In genomic region chr7:27506765-27507370, GRCm38 (mm10) we compare ENCODE assay signal across 9 mouse cellular contexts. TPM values are rescaled to one million over a fixed set of nuclear protein-coding genes. Genes with fewer than 3 reads are reported as not detected.
DNase-seq lines count a peak whose midpoint lies in the region; ATAC-seq and TF ChIP-seq lines count a peak whose summit lies in the region.
"Had no signal": no experiment of that assay in that cellular context is flagged by ENCODE, and none has a peak within 500 bp of the region (broad histone marks: within the 10 kb centered on the region; RNA-seq: fewer than 3 reads in every experiment).

No protein-coding gene starts in this region.

- H3K36me3 ChIP-seq in heart, adult 2 months (ENCODE audit: control insufficient read depth, insufficient read depth, low read length) = no peaks in the 10 kb centered on the region
- no peaks in the 10 kb centered on the region for H3K36me3 ChIP-seq in intestine, embryonic 14.5 days (ENCODE audit: control insufficient read depth, insufficient read depth, low read length)
- H3K36me3 ChIP-seq in midbrain, embryonic 15.5 days (replicated peaks) = no peaks in the 10 kb centered on the region

- H3K27me3 ChIP-seq in heart, adult 2 months (ENCODE audit: control insufficient read depth, insufficient read depth, low read length) = no peaks in the 10 kb centered on the region
- no peaks in the 10 kb centered on the region for H3K27me3 ChIP-seq in intestine, embryonic 14.5 days (replicated peaks; ENCODE audit: control insufficient read depth, insufficient read depth, low read length)
- no peaks in the 10 kb centered on the region for H3K27me3 ChIP-seq in midbrain, embryonic 15.5 days (replicated peaks)

- intact Hi-C loops in heart, adult 2 months (cut with DNase I) = loop anchor here (5.0 kb wide), 1 partner anchor 85 kb away; the partner anchor contains the start of gene Akt2
- intact Hi-C loops in heart, postnatal 36 days (cut with DNase I) = loop anchor here (2.0 to 5.0 kb wide), 2 partner anchors 14 to 170 kb away; partner anchors contain the start of gene Ltbp4

- H3K9me3 ChIP-seq in intestine, embryonic 14.5 days (ENCODE audit: control insufficient read depth, low read length) = no peaks in the 10 kb centered on the region
- H3K9me3 ChIP-seq in midbrain, embryonic 15.5 days = no peaks in the 10 kb centered on the region

- no peak overlapping the region for H3K9ac ChIP-seq in heart, adult 2 months (ENCODE audit: low read depth, low read length)
- peak overlapping the region; percentile 75 for H3K9ac ChIP-seq in intestine, embryonic 14.5 days (ENCODE audit: low read length)
- H3K9ac ChIP-seq in midbrain, embryonic 15.5 days = peak overlapping the region; percentile 59; the same call in 1 of the 2 replicates

- WGBS in heart, adult 2 months = 35% methylated on average over 9 of the region's 9 CpGs
- 36% methylated on average over 9 of the region's 9 CpGs for WGBS in intestine, embryonic 14.5 days
- 43% methylated on average over 9 of the region's 9 CpGs for WGBS in midbrain, embryonic 15.5 days

- peak overlapping the region; percentile 91 for H3K27ac ChIP-seq in heart, adult 2 months
- peak overlapping the region; percentile 99 for H3K27ac ChIP-seq in intestine, embryonic 14.5 days (ENCODE audit: low read depth)
- H3K27ac ChIP-seq in midbrain, embryonic 15.5 days = peak overlapping the region; percentile 94

- no peak for DNase-seq in heart, adult 2 months
- no peak for DNase-seq in heart, postnatal 36 days
- peak; percentile 60 for DNase-seq in embryo, embryonic 10.5 days (ENCODE audit: low spot score)
- DNase-seq in intestine, embryonic 14.5 days (ENCODE audit: low spot score) = no peak
- DNase-seq in layer of hippocampus, postnatal 14 days (ENCODE audit: low spot score in 2 of 2) = no peak
- DNase-seq in layer of hippocampus, adult 18-20 months (ENCODE audit: low spot score in 2 of 2) = no peak
- DNase-seq in gastrocnemius, postnatal 4 days (ENCODE audit: low spot score in 2 of 2) = no peak

- no peak overlapping the region for H3K4me3 ChIP-seq in heart, adult 2 months
- H3K4me3 ChIP-seq in intestine, embryonic 14.5 days (ENCODE audit: low read depth, low read length) = peak overlapping the region; percentile 63
- peak overlapping the region; percentile 53 for H3K4me3 ChIP-seq in midbrain, embryonic 15.5 days

- peak overlapping the region; percentile 68 for H3K4me2 ChIP-seq in intestine, embryonic 14.5 days (ENCODE audit: low read length)
- H3K4me2 ChIP-seq in midbrain, embryonic 15.5 days = peak overlapping the region; percentile 61

- no peak for TF ChIP-seq POLR2A in heart, adult 2 months (IDR thresholded peaks at IDR 0.05; ENCODE audit: insufficient read depth, low read depth, low read length)

- H3K4me1 ChIP-seq in heart, adult 2 months (ENCODE audit: control insufficient read depth, insufficient read depth, low read length) = peaks cover 2% of the 10 kb centered on the region
- peaks cover 11% of the 10 kb centered on the region; the same call in 1 of the 2 replicates for H3K4me1 ChIP-seq in intestine, embryonic 14.5 days (replicated peaks; ENCODE audit: control insufficient read depth, insufficient read depth, low read length)
- H3K4me1 ChIP-seq in midbrain, embryonic 15.5 days = peaks cover 11% of the 10 kb centered on the region

- ATAC-seq in intestine, embryonic 14.5 days (replicated peaks; ENCODE audit: low FRiP score, low TSS enrichment, low read depth) = no peak
- ATAC-seq in midbrain, embryonic 15.5 days (replicated peaks) = 0 out of 2 replicates have a peak, but pooled peaks have one; percentile 1

- no peaks in the 10 kb centered on the region for H3K79me2 ChIP-seq in heart, adult 2 months (replicated peaks; ENCODE audit: control insufficient read depth, insufficient read depth, low read length)

- no peak for TF ChIP-seq EP300 in heart, adult 2 months (IDR thresholded peaks at IDR 0.05; ENCODE audit: insufficient read depth, low read depth, low read length)

- no peak for TF ChIP-seq CTCF in heart, adult 2 months (IDR thresholded peaks at IDR 0.05)

RNA-seq across cellular contexts. Expression of gene Prx, which starts 7.7 kb away (rescaled TPM):
- total RNA-seq in heart, adult 2 months (2021) = under 1 TPM; 0.59 to 0.81 TPM
- polyA plus RNA-seq in heart, adult 2 months (2012; rRNA removed) = 0.59 and 0.61 TPM in 2 replicates
- total RNA-seq in heart, postnatal 36 days (2021) = under 1 TPM; 0.95 to 0.97 TPM
- 1.5 and 1.6 TPM in 2 replicates for polyA plus RNA-seq in intestine, embryonic 14.5 days (2014; fragmentation: Nextera tagmentation; extraction: Ambion mirVana)
- 1.4 and 1.6 TPM in 2 replicates for polyA plus RNA-seq in midbrain, embryonic 15.5 days (2015; fragmentation: Nextera tagmentation; extraction: Ambion mirVana)
- total RNA-seq in layer of hippocampus, postnatal 14 days (2021) = under 1 TPM; 0.65 to 0.98 TPM
- total RNA-seq in layer of hippocampus, adult 18-20 months (2021) = under 1 TPM; 0.25 to 0.35 TPM
- total RNA-seq in gastrocnemius, postnatal 4 days (2021) = 10 to 100 TPM; 36.6 to 38.2 TPM
- total RNA-seq: liver, adult 2 months had no signal

RNA-seq across cellular contexts. Expression of gene Hipk4, which starts 16.2 kb away (rescaled TPM):
- under 1 TPM; 0.10 to 0.14 TPM for total RNA-seq in heart, adult 2 months (2021)
- 0.20 and 0.21 TPM in 2 replicates for polyA plus RNA-seq in heart, adult 2 months (2012; rRNA removed)
- under 1 TPM; 0.14 to 0.17 TPM for total RNA-seq in heart, postnatal 36 days (2021)
- polyA plus RNA-seq in intestine, embryonic 14.5 days (2014; fragmentation: Nextera tagmentation; extraction: Ambion mirVana) = 0.83 and 1.2 TPM in 2 replicates
- polyA plus RNA-seq in midbrain, embryonic 15.5 days (2015; fragmentation: Nextera tagmentation; extraction: Ambion mirVana) = 0.83 and 0.99 TPM in 2 replicates
- under 1 TPM in 1 of 2 experiments, not detected in 1; 0.35 TPM for total RNA-seq in layer of hippocampus, postnatal 14 days (2021)
- not detected for total RNA-seq in layer of hippocampus, adult 18-20 months (2021)
- 1 to 10 TPM in 1 of 2 experiments, under 1 TPM in 1; 0.73 to 1.1 TPM for total RNA-seq in gastrocnemius, postnatal 4 days (2021)
- total RNA-seq: liver, adult 2 months had no signal
- polyA plus RNA-seq: liver, adult 2 months had no signal

RNA-seq across cellular contexts. Expression of gene Sertad1, which starts 20.2 kb away (rescaled TPM):
- total RNA-seq in heart, adult 2 months (2021) = 10 to 100 TPM in 1 of 2 experiments, 1 to 10 TPM in 1; 7.6 to 10.2 TPM
- polyA plus RNA-seq in heart, adult 2 months (2012; rRNA removed) = 12.2 and 14.0 TPM in 2 replicates
- total RNA-seq in heart, postnatal 36 days (2021) = 10 to 100 TPM in 1 of 2 experiments, 1 to 10 TPM in 1; 9.5 to 11.5 TPM
- 33.9 and 38.4 TPM in 2 replicates for polyA plus RNA-seq in intestine, embryonic 14.5 days (2014; fragmentation: Nextera tagmentation; extraction: Ambion mirVana)
- polyA plus RNA-seq in midbrain, embryonic 15.5 days (2015; fragmentation: Nextera tagmentation; extraction: Ambion mirVana) = 8.3 and 9.2 TPM in 2 replicates
- total RNA-seq in layer of hippocampus, postnatal 14 days (2021) = 1 to 10 TPM; 6.1 to 6.9 TPM
- 10 to 100 TPM in 1 of 2 experiments, 1 to 10 TPM in 1; 8.7 to 11.5 TPM for total RNA-seq in layer of hippocampus, adult 18-20 months (2021)
- total RNA-seq in gastrocnemius, postnatal 4 days (2021) = 10 to 100 TPM; 15.6 to 16.2 TPM

RNA-seq across cellular contexts. Expression of gene Sertad3, which starts 33.3 kb away (rescaled TPM):
- total RNA-seq in heart, adult 2 months (2021) = 1 to 10 TPM; 3.5 to 6.2 TPM
- polyA plus RNA-seq in heart, adult 2 months (2012; rRNA removed) = 6.9 TPM in 2 replicates
- total RNA-seq in heart, postnatal 36 days (2021) = 1 to 10 TPM; 8.3 to 8.4 TPM
- 25.2 and 29.0 TPM in 2 replicates for polyA plus RNA-seq in intestine, embryonic 14.5 days (2014; fragmentation: Nextera tagmentation; extraction: Ambion mirVana)
- polyA plus RNA-seq in midbrain, embryonic 15.5 days (2015; fragmentation: Nextera tagmentation; extraction: Ambion mirVana) = 7.9 and 9.9 TPM in 2 replicates
- total RNA-seq in layer of hippocampus, postnatal 14 days (2021) = 1 to 10 TPM; 3.7 to 4.4 TPM
- total RNA-seq in layer of hippocampus, adult 18-20 months (2021) = 1 to 10 TPM; 4.2 to 5.1 TPM
- 10 to 100 TPM; 13.0 to 13.6 TPM for total RNA-seq in gastrocnemius, postnatal 4 days (2021)

RNA-seq across cellular contexts. Expression of gene Pld3, which starts 46.1 kb away (rescaled TPM):
- total RNA-seq in heart, adult 2 months (2021) = 10 to 100 TPM; 22.9 to 30.6 TPM
- polyA plus RNA-seq in heart, adult 2 months (2012; rRNA removed) = 54.8 and 68.1 TPM in 2 replicates
- 10 to 100 TPM; 26.0 to 29.0 TPM for total RNA-seq in heart, postnatal 36 days (2021)
- 58.5 and 66.6 TPM in 2 replicates for polyA plus RNA-seq in intestine, embryonic 14.5 days (2014; fragmentation: Nextera tagmentation; extraction: Ambion mirVana)
- polyA plus RNA-seq in midbrain, embryonic 15.5 days (2015; fragmentation: Nextera tagmentation; extraction: Ambion mirVana) = 156 and 157 TPM in 2 replicates
- total RNA-seq in layer of hippocampus, postnatal 14 days (2021) = 100 to 1,000 TPM; 585 to 592 TPM
- total RNA-seq in layer of hippocampus, adult 18-20 months (2021) = 100 to 1,000 TPM; 575 to 580 TPM
- 10 to 100 TPM; 45.0 to 47.7 TPM for total RNA-seq in gastrocnemius, postnatal 4 days (2021)

Comparison
In these comparisons a context has a peak if more than half of its experiments do, and no peak if none do; other contexts are left out.
1. RNA of gene Prx, which starts 7.7 kb away (total RNA-seq): 36.6 to 38.2 TPM in gastrocnemius, postnatal 4 days; 0.65 to 0.98 TPM in layer of hippocampus, postnatal 14 days, 0.95 to 0.97 TPM in heart, postnatal 36 days, 0.59 to 0.81 TPM in heart, adult 2 months and 0.25 to 0.35 TPM in layer of hippocampus, adult 18-20 months; every median in the first group is over 10 times any median in the second.
2. Peak in every context shown above with its lines, with median percentiles within 50 percentile points of each other: H3K27ac ChIP-seq.